8 mouse cellular contexts compared by ENCODE assay signal in genomic region chr1:167284258-167284836, GRCm38 (mm10). TPM values are rescaled to one million over a fixed set of nuclear protein-coding genes. Genes with fewer than 3 reads are reported as not detected.
DNase-seq lines count a peak whose midpoint lies in the region; ATAC-seq and TF ChIP-seq lines count a peak whose summit lies in the region.

No protein-coding gene starts in this region.

- in situ Hi-C loops in Patski (cut with MboI; ENCODE audit: low pct_unique_long_range_greater_than_20kb): no loop called here

- CTCF ChIA-PET in Patski (lab: Charles Lee): interaction anchor here (1.3 kb wide), 1 partner anchor 59 kb away, joined by 4 read pairs; no protein-coding TSS in a partner anchor

- no peak for TF ChIP-seq EP300 in heart, adult 2 months (IDR thresholded peaks at IDR 0.05; ENCODE audit: insufficient read depth, low read depth, low read length)

- peak; percentile 59 for DNase-seq in 3T3-L1 (ENCODE audit: low read depth, low spot score)
- DNase-seq in Patski (ENCODE audit: low read depth, low spot score): no peak
- peak; percentile 48 to 76 for DNase-seq in cerebellum, postnatal 4 days (ENCODE audit: low spot score in 2 of 2)
- DNase-seq in heart, adult 2 months: peak; percentile 58 to 69
- peak; percentile 84 for DNase-seq in kidney, postnatal 10 days
- peak; percentile 85 to 87 for DNase-seq in thymus, postnatal 10 days (ENCODE audit: low spot score in 2 of 2)

- peak; percentile 63 for ATAC-seq in Patski
- ATAC-seq in lung, embryonic 15.5 days (ENCODE audit: borderline replicate concordance, extremely low read depth, low FRiP score, low TSS enrichment): peak; percentile 46

- under 1% methylated on average over 73 of the region's 73 CpGs for WGBS in heart, adult 2 months
- WGBS in lung, embryonic 15.5 days: 2% methylated on average over 68 of the region's 73 CpGs
- under 1% methylated on average over 73 of the region's 73 CpGs for WGBS in olfactory bulb, adult 2 months

- H3K36me3 ChIP-seq in heart, adult 2 months (ENCODE audit: control insufficient read depth, insufficient read depth, low read length): no peaks in the 10 kb centered on the region; the same call in 1 of the 2 replicates
- H3K36me3 ChIP-seq in lung, embryonic 15.5 days: no peaks in the 10 kb centered on the region

- no peak for TF ChIP-seq POLR2A in heart, adult 2 months (IDR thresholded peaks at IDR 0.05; ENCODE audit: insufficient read depth, low read depth, low read length)
- TF ChIP-seq POLR2A in olfactory bulb, adult 2 months (IDR thresholded peaks at IDR 0.05; ENCODE audit: insufficient read depth, low read depth, low read length): no peak

- H3K27ac ChIP-seq in heart, adult 2 months: peak overlapping the region; percentile 82
- peak overlapping the region; percentile 97 for H3K27ac ChIP-seq in lung, embryonic 15.5 days
- H3K27ac ChIP-seq in olfactory bulb, adult 2 months (ENCODE audit: insufficient read depth, low read depth, low read length): peak overlapping the region; percentile 28

- H3K9me3 ChIP-seq in lung, embryonic 15.5 days: no peaks in the 10 kb centered on the region

- POLR2A ChIA-PET in Patski (lab: Charles Lee): interaction anchor here (0.5 to 1.4 kb wide), 4 partner anchors 19 to 63 kb away, joined by 3 to 11 read pairs (median 5); no protein-coding TSS in a partner anchor

- peak overlapping the region; percentile 89 for H3K9ac ChIP-seq in heart, adult 2 months (ENCODE audit: low read depth, low read length)
- peak overlapping the region; percentile 62 for H3K9ac ChIP-seq in lung, embryonic 15.5 days

- intact Hi-C loops in heart, adult 2 months (cut with DNase I): no loop called here

- H3K79me2 ChIP-seq in heart, adult 2 months (replicated peaks; ENCODE audit: control insufficient read depth, insufficient read depth, low read length): no peaks in the 10 kb centered on the region; the same call in 1 of the 2 replicates

- peak overlapping the region; percentile 92 for H3K4me2 ChIP-seq in lung, embryonic 15.5 days

- no peaks in the 10 kb centered on the region; the same call in 1 of the 2 replicates for H3K4me1 ChIP-seq in heart, adult 2 months (ENCODE audit: control insufficient read depth, insufficient read depth, low read length)
- H3K4me1 ChIP-seq in lung, embryonic 15.5 days: peaks cover 27% of the 10 kb centered on the region
- peaks cover 18% of the 10 kb centered on the region for H3K4me1 ChIP-seq in olfactory bulb, adult 2 months (ENCODE audit: control insufficient read depth, insufficient read depth, low read length)

- no peak for TF ChIP-seq CTCF in Patski (IDR thresholded peaks at IDR 0.05)
- TF ChIP-seq CTCF in heart, adult 2 months (IDR thresholded peaks at IDR 0.05): peak; percentile 8; the same call in 1 of the 2 replicates
- 0 out of 2 replicates have a peak, but pooled peaks have one; percentile 15 for TF ChIP-seq CTCF in olfactory bulb, adult 2 months (IDR thresholded peaks at IDR 0.05; ENCODE audit: insufficient read depth, low read depth, low read length)

- no peaks in the 10 kb centered on the region for H3K27me3 ChIP-seq in Patski
- no peaks in the 10 kb centered on the region; the same call in 1 of the 2 replicates for H3K27me3 ChIP-seq in heart, adult 2 months (ENCODE audit: control insufficient read depth, insufficient read depth, low read length)
- peaks cover 16% of the 10 kb centered on the region; the same call in 1 of the 2 replicates for H3K27me3 ChIP-seq in lung, embryonic 15.5 days

- H3K4me3 ChIP-seq in heart, adult 2 months: peak overlapping the region; percentile 82
- H3K4me3 ChIP-seq in lung, embryonic 15.5 days: peak overlapping the region; percentile 89
- H3K4me3 ChIP-seq in olfactory bulb, adult 2 months (ENCODE audit: insufficient read depth, low read depth, low read length): peak overlapping the region; percentile 66

RNA-seq across cellular contexts. Expression of gene Uck2, which starts 0.8 kb away (rescaled TPM):
- polyA plus RNA-seq in Patski (2021): 66.4 TPM
- 10 to 100 TPM; 45.9 to 57.6 TPM for total RNA-seq in heart, adult 2 months (2021)
- polyA plus RNA-seq in heart, adult 2 months (2012; rRNA removed): 21.4 and 27.5 TPM in 2 replicates
- 79.2 and 85.4 TPM in 2 replicates for polyA plus RNA-seq in lung, embryonic 15.5 days (2015; fragmentation: Nextera tagmentation; extraction: Ambion mirVana)
- polyA plus RNA-seq in olfactory bulb, adult 2 months (2012; ENCODE audit: insufficient read depth, insufficient read length, low replicate concordance, missing spikeins): 323 TPM in 1 of 2 replicates, not detected in the other

RNA-seq across cellular contexts. Expression of gene Tmco1, which starts 23.8 kb away (rescaled TPM):
- polyA plus RNA-seq in Patski (2021): 153 TPM
- 10 to 100 TPM; 88.2 to 95.3 TPM for total RNA-seq in heart, adult 2 months (2021)
- polyA plus RNA-seq in heart, adult 2 months (2012; rRNA removed): 60.3 and 117 TPM in 2 replicates
- polyA plus RNA-seq in lung, embryonic 15.5 days (2015; fragmentation: Nextera tagmentation; extraction: Ambion mirVana): 101 TPM in 2 replicates
- not detected in 2 replicates for polyA plus RNA-seq in olfactory bulb, adult 2 months (2012; ENCODE audit: insufficient read depth, insufficient read length, low replicate concordance, missing spikeins)

Comparison
In these comparisons a context has a peak if more than half of its experiments do, and no peak if none do; other contexts are left out.
1. H3K27ac ChIP-seq: peak in every context shown above with its lines; median percentile 97 in lung, embryonic 15.5 days; 82 in heart, adult 2 months; 28 in olfactory bulb, adult 2 months.